Mouse (Mus musculus): ENCODE data around the gene Arl8b. TPM values are rescaled to one million over a fixed set of nuclear protein-coding genes. Genes with fewer than 3 reads are reported as not detected.
A peak's percentile ranks its signal among the peaks of the same experiment; 100 is the strongest.

Gene Arl8b
- total RNA-seq, 2 experiments from 2014 or later, result 214 to 233 TPM

DNA sequence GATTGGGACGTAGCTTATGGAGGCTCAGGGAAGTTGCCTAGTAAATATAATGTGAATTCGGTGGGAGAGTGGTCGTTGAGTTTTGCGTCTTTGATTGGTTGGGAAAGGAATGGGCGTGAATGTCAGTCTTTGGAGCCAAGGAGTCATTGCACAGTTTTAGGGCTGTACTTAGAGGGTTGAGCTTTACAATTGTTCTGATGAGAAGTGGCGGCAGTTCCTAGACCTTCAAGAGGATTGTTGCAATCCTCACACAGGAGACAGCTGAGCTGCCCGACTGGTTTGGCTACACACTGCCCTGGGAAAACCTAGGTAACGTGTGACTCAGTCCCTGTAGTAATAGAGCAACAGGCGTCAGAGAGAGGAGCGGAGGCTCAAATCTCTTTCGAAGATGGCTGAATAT is 1.2 kb downstream of the Arl8b start:
- no peak for DNase-seq (ENCODE audit: low spot score in 2 of 2)

DNA sequence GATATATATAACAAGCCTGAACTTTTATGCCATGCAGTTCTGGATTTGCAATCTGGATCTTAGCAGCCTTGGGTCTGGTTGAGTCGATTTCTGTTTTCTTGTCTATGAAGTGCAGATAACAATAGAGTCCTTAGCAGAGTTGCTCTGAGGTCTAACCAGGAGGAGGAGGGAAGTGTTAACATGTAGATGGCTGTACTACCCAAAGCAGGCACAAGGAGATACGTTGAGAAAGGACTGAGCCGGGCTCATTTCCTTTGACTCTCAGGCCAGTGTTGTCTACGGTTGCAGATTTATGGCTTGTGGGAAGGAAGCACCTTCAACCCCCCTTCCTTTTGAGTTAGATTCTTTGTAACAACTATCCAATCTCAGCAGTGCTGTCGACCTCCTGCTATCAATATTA is 1.9 kb downstream of the Arl8b start:
- no peak for DNase-seq (ENCODE audit: low spot score in 2 of 2)

DNA sequence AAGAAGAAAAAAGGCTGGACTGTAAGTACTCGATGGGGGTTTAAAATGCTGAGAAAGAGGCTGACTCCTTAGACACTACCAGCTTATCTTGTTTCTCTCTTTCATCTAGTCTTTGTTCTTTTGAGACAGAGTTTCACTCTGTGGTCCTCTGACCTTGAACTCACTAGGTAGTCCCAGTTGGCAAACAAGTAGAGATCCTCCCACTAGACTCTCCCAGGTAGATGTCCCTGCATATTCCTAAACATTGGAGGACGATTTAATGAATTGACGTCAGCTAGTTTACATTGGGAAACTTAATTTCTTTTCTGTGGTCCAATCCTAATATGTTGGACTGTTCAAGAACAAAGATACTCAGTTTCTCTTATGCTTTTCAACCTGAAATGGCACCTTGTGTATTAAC is 2.7 kb downstream of the Arl8b start:
- DNase-seq (ENCODE audit: low spot score in 2 of 2), result no peak

DNA sequence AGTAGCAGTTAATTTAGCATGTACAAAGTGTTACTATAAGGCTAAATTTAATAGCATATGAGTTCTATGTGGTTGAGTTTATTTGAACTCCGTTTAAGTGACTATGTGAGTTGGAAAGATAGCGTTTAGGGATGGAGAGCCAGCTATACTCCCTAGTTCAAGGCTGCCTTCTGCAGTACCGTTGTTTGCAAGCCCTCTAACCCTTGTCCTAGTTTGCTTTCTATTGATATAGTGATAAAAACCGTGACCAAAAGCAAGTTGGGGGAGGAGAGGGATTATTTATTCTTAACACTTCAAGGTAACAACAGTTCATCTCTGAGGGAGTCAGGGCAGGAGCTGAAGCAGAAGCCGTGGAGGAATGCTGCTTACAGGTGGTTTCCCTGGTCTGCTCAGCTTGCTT is 8.6 kb downstream of the Arl8b start:
- DNase-seq (ENCODE audit: low spot score in 2 of 2), result no peak

DNA sequence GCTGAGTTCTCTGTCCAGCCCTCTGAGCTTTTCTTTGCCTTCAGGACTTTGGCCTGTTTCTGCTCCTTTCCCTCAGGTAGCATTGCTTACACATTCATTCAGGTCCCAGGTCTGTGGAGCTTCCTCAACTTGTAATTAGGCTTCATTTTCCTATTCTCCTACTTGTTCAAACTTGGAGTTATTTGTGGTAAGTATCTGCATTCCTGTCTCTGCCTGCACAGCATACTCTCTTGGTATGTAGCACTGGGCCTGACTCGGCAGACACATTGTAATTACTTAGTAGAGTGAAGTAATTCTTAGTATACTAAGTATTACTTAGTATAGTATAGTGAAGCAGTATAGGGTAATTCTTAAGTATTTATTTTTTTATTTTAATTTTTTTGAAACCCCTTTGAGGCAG is 13.0 kb downstream of the Arl8b start:
- DNase-seq (ENCODE audit: low spot score in 2 of 2), result no peak

DNA sequence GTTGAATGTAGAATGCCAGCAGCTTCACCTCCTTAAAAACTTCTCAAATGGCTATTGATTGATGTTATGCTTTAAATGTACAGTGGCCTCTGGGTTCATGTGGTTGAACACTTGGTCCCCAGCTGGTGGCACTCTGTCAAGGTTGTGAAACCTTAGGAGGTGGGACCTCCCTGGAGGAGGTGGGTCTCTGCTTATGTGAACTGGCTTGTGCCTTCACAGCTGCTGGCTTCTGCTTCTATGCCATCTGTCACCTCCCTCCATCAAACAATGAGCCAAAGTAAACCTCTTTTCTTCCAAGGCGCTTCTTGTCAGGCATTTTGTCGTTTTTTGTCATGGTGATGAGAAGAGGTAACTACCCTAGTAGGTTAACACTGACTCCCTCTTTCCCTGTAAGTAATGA is 13.8 kb downstream of the Arl8b start:
- no peak for DNase-seq (ENCODE audit: low spot score in 2 of 2)

DNA sequence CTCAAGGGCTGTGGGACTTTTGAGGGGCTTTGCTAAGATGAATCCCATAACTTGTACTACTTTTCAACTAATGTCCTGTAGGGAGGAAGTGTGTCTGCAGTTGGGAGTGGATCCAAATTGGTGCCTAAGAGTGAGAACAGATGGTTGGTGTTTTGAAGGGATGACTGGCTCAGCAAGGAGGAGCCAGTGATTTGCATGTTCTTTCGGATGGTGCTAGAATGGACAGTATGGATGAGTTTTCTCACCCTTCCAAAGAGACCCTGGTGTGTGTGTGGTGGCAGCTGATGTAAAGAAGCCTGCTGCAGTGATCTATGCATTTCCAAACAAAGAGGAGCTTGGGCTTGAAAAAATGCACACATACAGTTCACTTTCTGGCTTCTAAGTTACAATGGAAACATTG is 22.3 kb downstream of the Arl8b start:
- DNase-seq (ENCODE audit: low spot score in 2 of 2), result peak in 1 of 2 experiments; percentile 29

DNA sequence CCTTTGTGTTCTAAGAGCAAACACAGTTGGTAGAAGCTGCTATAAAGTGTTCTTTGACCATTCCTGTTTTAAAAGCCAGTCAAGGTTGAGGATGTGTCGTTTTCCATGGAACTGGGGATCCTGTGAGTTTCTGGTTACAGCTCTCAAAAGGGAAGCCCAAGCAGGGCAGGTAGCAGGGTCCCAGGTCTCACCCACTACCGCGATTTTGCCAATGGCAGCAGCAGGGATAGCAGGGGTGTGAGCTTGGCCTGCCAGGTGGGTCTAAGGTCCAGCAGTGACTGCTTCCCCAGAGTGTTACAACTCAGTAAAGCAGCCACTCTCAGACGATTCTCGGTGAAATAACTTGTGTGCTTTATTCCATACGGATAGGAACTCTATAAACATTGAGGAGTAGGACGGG is 23.0 kb downstream of the Arl8b start:
- DNase-seq (ENCODE audit: low spot score in 2 of 2), result no peak

DNA sequence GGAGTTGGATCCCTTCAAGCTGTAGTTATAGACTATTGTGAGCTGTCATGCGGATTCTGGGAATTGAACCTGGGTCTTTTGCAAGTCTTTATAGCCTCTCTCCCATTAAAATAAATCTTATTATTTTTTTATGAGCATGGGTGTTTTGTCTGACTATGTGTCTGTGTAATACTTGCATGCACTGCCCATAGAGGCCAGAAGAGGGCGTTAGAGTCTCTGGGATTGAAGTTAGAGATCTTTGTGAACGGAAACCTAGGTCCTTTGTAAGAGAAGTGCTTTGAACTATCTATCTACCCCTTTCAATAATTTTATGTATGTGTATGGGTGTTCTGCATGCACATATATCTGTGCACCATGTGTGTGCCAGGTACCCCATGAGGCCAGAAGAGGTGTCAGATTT is 24.5 kb downstream of the Arl8b start:
- DNase-seq (ENCODE audit: low spot score in 2 of 2), result no peak

DNA sequence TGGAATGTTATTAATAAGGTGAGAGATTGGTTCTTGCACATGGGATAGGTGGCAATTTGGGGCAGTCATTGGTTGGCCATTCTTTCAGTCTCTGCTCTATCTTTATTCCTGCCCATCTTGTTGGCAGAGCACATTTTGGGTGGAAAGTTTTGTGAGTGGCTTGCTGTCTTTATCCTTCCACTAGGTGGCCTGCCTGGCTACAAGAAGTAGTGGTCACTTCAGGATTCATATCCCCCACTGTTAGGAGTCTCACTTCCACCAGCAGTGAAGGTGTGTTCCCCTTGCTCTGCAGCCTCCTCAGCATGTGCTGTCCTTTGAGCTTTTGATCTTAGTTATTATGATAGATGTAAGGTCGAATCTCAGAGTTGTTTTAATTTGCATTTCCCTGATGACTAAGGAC is 25.9 kb downstream of the Arl8b start:
- no peak for DNase-seq (ENCODE audit: low spot score in 2 of 2)

DNA sequence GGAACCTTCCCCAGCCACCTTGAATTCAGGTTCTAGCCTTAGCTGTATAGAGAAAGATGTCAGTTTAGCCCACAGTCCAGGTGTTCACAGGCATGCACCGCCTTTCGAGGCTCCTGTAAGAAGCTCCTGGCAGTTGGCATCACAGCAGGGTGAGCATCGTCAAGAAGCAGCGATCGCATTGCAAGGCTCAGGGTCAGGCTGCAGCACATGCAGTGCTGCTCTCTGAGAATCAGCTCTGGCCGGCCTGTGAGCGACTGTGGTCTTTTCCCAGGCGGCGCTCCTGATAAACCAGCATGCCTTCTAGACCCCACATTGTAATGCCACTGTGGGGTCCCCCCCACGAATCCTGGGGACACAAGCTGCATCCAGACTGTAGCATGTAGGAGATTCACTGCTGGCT is 27.3 kb downstream of the Arl8b start:
- DNase-seq (ENCODE audit: low spot score in 2 of 2), result no peak

DNA sequence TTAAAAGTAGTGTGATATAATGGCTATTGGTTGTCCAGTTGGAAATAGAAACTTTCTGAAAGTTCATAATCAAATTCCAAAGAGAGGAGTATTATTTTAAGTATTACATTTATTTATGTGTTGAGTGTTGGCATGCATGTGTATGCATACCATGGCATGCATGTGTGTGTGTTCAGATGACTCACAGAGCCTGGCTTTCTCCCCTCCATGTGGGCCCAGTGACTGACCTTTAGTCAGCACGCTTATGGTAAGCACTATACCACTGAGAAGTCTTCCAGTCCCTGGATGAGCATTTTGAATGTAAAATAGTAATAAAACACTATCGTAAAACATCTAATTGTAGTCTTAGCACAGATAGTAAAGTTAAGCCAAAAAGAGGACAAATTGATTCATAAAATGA is 29.2 kb downstream of the Arl8b start:
- DNase-seq (ENCODE audit: low spot score in 2 of 2), result no peak

DNA sequence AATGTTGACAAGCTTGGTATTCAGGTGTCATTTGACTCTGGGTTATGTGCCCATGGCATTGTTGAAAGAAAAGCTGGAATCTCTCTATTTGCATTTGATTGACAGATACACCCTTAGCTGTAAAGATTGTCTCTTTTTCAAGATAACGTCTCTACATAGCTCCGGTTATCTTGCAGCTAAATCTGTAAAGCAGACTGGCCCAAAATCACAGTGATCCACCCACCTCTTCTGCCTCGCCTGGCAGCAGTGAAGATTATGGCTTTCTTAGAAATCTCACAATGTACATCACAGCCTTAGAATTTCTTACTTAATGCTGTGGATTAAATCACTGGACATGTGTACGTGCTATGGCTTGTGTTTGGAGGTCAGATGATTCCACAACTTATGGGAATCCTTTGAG is 34.6 kb downstream of the Arl8b start:
- DNase-seq (ENCODE audit: low spot score in 2 of 2), result no peak

DNA sequence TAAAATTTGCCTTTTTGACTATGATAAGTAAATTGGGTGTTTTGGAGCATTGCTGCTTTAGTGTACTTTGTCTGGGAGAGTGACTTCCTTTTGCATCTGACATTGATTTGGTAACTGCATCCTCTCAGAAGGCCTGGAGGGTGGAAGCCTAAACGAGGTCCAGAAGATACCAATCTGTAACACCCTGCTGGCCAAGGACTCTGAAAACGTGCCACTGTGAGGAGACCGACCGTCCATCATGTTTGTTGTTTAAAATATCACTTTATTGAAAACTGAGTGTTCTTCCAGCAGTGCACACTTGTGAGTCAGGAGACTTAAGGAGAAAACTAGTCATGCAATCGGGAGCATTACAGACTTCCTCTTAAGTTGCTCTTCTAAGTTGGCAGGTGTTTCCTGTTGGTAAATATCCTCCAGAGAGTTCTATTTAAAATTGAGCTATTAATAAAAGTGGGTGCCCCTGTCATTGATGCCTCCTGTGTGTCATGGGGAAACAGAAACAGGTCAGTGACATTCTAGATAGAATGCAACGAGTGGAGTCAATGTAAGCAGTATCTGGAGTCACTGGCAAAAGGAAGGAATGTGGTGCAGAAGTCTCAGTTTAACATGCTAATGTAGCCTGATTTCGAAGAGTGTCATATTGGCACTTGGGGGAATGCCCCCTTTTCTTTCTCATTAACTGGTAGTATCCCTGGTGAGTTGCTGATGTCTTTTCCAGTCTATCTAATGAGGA is 42.1 kb downstream of the Arl8b start:
- no peak for DNase-seq (ENCODE audit: low spot score in 2 of 2)

DNA sequence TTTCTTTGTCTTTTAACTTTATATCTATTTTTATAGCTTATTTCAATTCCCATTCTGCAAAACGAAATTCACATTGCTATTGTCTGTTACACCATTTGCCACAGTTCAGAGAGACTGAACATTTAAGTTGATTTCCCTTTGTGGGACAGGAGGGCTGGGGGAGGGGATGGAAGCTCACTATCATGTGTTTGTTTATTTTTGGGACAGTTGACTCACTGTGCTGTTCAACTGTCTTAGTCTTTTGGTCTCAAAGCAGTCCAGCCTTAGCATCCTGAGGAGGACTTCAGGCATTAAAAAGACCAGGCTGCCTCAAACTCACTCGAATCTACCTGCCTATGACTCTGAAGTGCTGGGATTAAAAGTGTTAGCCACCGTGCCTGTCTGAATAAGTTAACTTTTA is 43.2 kb downstream of the Arl8b start:
- DNase-seq (ENCODE audit: low spot score in 2 of 2), result no peak

DNA sequence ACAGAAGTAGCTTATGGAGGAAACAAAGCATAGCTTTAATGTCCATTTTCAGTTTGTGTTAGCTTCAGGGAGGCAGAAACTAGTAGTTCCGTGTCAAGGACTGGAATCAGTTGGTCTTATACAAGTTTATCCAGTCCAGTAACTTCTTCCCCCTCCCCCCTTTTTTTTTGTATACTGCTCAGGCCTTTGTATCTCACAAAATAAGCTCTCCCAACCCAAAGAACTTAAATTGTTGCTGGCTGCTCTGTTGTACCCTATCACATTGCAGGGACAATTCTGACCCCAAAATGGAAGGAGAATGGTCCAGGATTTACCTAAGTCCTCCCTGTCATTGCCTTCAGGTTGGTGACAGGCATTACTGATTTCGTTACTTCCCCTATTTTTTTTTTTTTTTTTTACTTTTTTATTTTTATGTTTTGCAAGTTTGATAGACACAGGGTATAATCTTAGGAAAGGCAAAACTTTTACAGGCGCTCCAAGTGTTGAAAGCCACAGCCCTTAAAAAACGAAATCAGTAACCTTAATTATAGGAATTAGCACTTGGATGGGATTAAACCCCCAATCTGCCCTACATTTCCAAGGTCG is 44.5 kb downstream of the Arl8b start:
- no peak for DNase-seq (ENCODE audit: low spot score in 2 of 2)

DNA sequence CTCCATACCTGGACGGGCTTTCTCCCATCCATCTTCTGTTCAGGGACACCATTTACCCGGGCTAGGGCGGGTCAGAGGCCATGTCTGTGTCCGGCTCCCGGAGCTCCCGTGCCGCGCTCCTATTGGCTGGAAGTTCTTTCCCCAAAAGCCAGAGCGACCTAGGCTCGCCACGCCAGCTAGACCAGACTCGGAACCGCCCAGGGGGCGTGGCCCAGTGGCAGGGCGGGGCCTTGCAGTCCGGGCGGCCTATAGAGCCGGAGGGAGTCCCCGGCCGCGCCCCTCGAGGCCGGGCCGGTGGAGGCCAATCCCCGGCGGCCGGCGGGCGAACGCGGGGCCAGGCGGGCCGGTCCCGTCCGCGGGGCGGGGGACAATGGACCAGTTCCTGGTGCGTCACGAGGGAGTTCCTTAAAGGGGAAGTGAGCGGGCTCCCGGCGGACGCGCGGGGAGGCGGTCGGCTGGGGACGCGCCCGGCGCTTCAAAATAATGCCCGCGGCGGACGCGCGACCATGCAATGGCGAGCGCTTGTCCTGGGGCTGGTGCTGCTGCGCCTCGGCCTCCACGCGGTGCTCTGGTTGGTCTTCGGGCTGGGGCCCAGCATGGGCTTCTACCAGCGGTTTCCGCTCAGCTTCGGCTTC is 45.5 kb downstream of the Arl8b start, which contains the start of gene Edem1:
Gene Edem1 (plus strand): TSS at position 408 of the 635 bp plus-strand sequence.
- DNase-seq (ENCODE audit: low spot score in 2 of 2), result peak; percentile 91 to 95

DNA sequence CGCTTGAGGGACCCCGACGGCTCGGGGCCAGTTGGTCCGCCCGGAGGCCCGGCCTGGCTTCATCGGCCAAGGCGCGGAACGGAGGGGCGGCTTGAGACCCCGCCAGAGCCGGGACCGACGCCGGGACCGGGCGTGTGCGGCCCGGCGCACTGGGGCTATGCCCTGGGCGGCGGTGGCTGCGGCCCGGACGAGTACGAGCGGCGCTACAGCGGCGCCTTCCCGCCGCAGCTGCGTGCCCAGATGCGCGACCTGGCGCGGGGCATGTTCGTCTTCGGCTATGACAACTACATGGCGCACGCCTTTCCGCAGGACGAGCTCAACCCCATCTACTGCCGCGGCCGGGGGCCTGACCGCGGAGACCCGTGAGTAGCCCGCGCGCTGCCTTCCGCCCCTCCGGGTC is 46.0 kb downstream of the Arl8b start:
- DNase-seq (ENCODE audit: low spot score in 2 of 2), result peak in 1 of 2 experiments; percentile 30

DNA sequence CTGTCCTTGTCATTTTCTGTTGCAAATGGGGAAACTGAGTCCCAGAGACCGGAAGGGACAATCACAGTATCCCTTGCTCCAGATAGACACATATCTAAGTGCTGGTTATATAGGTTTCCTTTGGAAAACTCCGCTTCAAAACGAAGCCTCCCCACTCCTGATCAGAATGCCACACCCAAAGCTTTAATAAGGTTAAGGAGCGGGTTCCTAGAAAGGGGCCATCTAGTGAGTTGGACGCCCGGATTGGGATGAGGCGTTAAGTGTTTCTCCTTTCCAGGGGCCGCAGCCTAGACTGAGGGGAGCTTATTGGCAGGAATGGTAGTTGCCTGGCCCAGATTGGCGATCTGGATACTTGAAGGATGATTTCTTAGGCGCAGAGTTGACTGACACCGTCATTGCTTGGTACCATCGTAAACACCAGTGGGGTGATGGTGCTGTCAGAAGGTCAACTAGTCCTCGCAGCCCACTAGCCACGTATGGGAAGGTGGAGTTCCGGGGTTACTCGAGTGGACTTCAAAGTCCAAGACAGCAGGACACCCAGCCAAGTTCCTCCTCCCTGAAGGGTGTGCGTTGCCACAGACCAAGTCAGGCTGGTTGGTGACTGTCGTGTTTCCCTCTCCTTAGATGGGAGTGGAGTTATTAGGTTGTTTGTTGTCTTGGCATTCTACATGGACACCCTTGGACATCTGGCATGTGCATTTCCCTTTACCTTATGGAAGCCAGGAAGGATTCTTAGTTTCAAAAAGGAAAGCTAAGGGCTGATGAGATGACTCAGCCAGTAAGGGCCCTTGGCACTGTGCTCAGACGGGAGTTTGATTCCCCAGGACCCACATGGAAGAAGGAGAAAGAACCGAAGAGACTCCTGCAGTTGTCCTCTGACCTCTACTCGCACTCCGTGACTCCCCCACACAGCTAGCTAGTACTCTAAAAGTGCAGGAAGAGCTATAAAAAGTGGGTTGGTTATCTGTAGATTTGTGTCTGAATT is 46.8 kb downstream of the Arl8b start:
- DNase-seq (ENCODE audit: low spot score in 2 of 2), result no peak

DNA sequence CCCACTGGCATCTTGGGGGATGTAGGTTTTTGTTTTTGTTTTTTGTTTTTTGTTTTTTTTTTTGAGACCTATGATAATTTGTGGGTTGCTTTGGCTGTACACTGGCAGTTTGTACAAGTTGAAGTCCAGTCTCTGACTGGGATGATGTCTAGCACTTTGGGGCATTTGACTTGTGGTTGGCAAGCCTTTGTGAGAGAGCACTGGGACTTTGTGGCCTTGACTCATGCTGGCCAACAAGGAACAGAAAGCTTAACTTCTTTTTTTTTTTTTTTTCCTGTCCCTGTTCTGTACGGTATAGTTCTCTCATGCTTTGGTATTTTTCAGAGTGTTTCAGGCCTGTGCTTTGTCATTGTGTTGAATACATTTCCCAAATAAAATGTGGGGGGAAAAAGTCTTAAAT is 49.3 kb downstream of the Arl8b start:
- no peak for DNase-seq (ENCODE audit: low spot score in 2 of 2)

DNA sequence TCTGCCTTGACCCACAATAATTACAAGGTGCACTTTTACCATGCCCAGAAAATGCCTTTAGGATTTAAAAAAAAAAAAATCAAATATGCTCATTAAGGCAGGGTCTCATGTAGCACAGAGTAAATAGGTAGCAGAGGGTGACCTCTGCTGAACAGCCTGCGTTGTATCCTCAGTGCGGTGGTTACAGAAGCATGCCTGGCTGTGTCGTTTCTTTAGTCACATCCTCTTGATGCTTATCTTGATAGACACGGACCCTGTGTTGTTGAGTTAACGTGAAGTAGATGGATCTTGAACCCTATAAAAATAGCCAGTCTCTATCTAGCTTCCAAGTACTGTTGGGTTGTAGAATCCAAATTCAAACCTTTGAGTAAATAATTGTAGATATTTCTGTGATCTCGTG is 50.1 kb downstream of the Arl8b start:
- no peak for DNase-seq (ENCODE audit: low spot score in 2 of 2)
